Mouse (Mus musculus) lung, postnatal 25 days (tissue): ENCODE measurements around the gene Tor1aip2.

Source experiments
- DNase-seq: peaks from one replicate; pipeline ENCODE4 v3.0.0; 2022; ENCODE audit warnings: low spot score

The Tor1aip2 gene

DNA sequence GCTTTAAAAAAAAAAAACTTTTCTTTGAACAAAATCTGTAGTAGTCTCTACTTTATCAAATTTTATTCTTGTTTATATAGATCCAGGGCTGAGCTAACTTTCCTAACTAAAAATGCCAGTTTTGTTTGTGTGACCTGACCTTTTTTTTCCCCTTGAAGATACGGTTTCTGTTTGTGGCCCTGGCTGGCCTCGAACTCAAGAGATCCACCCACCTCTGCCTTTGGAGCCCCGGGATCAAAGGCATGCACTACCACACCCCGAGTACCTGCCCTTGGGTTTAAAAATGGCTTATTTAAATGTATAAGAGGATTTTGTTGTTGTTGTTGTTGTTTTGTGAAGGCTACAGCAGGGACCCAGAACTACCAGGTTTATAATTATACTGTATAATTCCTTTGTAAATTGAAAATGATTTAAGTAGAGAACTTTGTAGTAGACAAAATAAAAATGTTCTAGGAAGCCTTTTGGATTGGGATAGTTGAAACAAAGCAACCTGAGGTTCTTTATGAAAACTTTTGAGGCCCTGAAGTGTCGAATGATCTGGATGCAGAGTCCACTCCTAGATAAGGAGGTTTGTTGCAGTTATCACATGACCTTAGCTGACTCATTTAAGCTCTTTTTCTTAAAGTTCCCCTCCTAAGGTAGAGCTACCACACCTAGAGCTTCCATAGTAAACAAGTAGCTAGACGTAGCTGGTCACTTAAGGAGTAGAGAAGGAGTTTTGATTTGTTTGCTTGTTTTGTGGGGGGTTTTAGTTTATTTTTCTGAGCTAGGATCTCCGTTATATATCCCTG is 6.4 kb downstream of the Tor1aip2 start:
- DNase-seq, result no peak

GRCm38 (mm10) chr1:156042481-156042880 is 7.3 kb downstream of the Tor1aip2 start:
- no peak for DNase-seq

DNA sequence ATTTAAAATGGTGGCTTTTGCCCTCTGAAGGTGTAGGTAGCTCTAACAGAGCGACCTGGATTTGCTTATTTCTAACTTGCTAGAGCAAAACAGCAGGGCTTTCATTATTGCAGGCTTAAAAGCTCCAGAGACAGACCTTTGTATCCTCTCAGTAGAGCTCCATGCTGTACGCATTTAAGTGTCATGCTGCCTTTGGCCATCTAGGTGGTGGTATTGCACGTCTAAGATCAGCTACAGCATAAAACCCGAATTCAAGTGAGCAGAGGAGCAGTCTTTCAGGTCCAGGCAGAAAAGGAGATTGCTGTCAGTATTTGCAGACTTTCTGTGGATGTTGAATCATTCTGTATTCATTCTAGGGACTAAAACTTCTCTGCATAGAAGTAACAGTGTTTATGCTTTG is 7.8 kb downstream of the Tor1aip2 start:
- DNase-seq, result peak; percentile 53

- DNase-seq, result no peak
Measured at GRCm38 (mm10) chr1:156044211-156044611, 9.0 kb downstream of the Tor1aip2 start.

- DNase-seq, result peak; percentile 14
Measured at GRCm38 (mm10) chr1:156046688-156047087, 11.5 kb downstream of the Tor1aip2 start.

GRCm38 (mm10) chr1:156058207-156058606 is 23.0 kb downstream of the Tor1aip2 start:
- DNase-seq, result no peak

DNA sequence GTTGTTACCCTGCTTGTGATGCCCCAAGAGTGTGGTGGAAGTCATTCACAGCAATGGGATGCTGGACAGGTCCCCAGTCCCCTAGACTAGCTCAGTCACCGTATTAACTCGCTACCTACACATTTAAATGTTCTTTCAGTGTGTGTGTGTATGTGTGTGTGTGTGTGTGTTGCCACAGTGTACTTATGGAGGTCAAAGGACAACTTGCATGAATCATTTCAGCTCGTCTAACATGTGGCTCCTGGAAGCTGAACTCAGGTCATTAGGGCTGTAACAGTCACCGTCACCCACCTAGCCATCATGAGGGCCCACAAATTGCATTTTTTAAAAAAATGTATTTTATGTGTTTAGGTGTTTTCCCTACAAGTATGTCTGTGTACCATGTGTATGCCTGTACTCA is 27.0 kb downstream of the Tor1aip2 start:
- DNase-seq, result no peak

- no peak for DNase-seq
Measured at GRCm38 (mm10) chr1:156066133-156066532, 30.9 kb downstream of the Tor1aip2 start.

- no peak for DNase-seq
Measured at GRCm38 (mm10) chr1:156070106-156070505, 34.9 kb downstream of the Tor1aip2 start.

DNA sequence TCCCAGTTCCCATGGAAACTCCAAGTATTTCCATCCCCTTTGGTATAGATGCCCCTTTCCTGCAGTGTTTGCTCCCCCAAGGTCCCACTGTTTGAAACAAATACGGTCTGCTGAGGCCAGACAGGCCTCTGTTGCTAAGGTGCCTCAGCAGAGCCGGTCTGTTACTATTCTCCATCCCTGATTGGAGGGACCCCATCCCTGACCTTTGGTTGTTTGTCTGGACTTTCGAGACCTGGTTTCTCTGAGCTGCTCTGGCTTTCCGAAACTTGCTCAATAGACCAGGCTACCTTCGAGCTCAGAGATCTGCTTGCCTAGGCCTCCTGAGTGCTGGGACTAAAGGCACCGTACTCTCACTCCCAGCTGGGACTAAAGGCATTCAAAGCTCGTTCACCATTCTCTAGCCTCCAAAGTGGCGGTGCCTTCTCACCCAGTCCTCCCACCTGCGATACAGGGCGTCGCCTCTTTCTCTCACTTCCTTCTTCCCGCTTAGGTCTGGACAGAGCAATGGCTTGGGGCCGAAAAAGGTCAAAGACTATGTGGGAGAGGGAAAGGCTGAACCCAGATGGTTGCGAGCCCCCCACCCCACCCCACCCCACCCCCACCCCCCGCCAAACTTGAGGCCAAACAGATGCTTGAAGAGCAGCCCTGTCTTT is 38.1 kb downstream of the Tor1aip2 start:
- DNase-seq, result no peak

DNA sequence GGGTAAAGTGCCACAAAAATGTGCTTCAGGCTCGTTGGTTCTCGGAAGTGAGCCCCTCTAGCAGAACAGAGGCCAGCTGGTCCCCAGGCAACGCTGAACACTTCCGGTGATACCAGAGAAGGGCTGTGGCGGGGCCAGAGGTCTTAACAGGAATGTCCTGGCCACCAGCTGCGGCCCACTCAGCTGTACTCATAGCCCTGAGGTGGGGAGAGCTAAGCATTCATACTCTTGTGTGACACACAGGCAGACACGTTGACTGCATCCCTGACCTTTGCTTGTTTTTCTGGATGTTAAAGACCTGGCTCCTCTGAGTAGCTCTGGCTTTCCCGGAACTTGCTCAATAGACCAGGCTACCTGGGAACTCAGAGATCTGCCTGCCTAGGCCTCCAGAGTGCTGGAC is 39.4 kb downstream of the Tor1aip2 start:
- peak; percentile 28 for DNase-seq

GRCm38 (mm10) chr1:156076474-156076873 is 41.3 kb downstream of the Tor1aip2 start:
- DNase-seq, result no peak

- DNase-seq, result no peak
Measured at GRCm38 (mm10) chr1:156077655-156078054, 42.5 kb downstream of the Tor1aip2 start.

GRCm38 (mm10) chr1:156084603-156085002 is 49.4 kb downstream of the Tor1aip2 start:
- DNase-seq, result no peak

- DNase-seq, result peak; percentile 43
Measured at GRCm38 (mm10) chr1:156085770-156086169, 50.6 kb downstream of the Tor1aip2 start.

- no peak for DNase-seq
Measured at GRCm38 (mm10) chr1:156087586-156087985, 52.4 kb downstream of the Tor1aip2 start.

DNA sequence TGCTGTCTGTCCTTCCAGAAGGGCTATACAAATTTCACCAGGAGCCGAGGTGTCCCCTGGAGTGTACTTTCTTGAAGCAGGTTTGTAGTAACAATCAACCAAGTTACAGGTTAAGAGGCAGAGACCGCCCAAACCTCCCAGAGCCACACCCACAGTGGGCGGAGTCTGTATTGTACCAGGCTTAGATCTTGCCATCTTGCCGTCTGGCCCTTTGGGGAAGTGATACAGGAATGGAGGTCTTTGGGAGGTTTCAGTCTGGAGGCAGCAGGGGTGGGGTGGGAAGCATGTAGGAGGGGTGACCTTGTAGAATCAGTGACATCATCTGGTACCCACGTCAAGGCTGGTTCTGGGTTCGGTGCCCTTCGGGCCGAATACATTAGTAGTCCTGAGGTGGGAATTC is 54.4 kb downstream of the Tor1aip2 start:
- DNase-seq, result no peak

DNA sequence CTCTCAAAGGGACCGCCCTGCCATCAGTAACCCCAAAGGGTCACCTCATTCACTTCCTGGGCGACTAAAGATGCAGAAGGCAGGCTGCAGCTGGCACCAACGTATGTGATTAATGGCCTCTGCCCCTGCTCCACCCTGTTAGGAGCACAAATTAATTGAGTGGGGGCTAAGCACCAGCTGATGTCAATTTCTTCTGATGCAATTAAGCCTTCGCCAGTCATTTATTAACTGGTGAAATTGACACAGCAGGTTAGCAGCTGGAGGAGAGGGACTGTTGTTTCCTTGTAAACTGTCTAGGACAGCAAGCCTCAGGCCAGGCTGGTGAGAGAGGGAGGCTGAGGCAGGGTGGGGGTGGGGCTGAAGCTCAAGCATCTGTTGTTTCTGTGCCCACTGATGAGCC is 54.8 kb downstream of the Tor1aip2 start:
- no peak for DNase-seq

DNA sequence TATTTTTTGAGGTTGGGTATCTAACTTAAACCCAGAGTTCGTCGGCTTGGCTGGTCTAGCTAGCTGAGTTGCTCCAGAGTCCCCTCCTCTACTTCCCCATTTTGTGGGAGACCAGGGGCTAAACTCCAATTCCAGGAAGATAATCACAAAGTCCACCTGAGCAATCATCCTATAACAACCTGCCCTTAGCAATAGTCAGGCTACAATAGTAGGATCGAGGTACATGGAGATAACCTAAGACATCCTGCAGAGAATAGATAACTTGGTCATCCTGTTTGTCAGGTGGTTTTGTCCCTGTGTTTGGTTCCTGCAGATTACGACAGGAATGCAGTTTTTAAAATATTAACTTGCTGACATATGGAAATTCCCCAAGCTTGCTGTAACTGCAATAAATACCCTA is 56.6 kb downstream of the Tor1aip2 start:
- no peak for DNase-seq

- DNase-seq, result no peak
Measured at GRCm38 (mm10) chr1:156103763-156104162, 68.6 kb downstream of the Tor1aip2 start.

GRCm38 (mm10) chr1:156105381-156105780 is 70.2 kb downstream of the Tor1aip2 start:
- no peak for DNase-seq

DNA sequence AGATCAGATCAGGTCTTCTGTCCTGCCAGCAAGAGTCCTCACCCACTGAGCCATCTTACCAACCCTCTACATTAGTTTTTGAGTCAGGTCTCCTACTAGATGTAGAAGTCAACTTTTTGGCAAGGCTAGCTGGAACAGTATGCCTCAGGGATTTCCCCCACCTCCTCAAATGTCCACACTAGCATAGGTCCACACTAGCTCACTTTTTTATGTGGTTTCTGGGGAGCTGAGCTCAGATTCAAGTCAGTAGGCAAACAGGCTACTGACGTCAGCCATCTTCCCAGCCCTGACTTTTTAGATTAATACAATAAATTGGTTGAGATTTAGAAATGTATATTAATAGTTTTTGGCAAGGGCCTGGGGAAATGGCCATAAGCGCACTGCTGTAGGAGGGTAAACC is 72.2 kb downstream of the Tor1aip2 start:
- DNase-seq, result no peak

DNA sequence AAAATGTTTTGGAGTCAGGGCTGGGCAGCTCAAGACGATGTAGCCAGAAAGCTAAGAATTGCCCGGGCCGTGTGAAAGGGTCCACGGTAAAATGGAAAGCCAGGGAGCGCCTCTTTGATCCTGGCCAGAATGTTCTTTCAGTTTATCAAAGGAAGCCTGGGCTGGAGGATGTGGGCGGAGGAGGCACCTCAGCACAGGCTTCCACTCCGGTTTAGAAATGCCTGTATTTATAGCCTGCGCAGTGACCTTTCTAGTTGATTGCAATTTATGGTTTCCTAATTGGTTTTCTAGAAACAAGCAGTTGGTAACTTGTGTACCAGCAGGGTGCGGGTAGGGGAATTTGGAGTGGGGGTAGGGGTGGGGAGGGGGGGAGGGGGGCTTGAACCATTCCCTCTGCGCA is 73.2 kb downstream of the Tor1aip2 start:
- no peak for DNase-seq

- no peak for DNase-seq
Measured at GRCm38 (mm10) chr1:156111090-156111489, 75.9 kb downstream of the Tor1aip2 start.
